Mouse (Mus musculus) neural tube, embryonic 12.5 days (tissue): ENCODE measurements around the gene Mff. TPM values are rescaled to one million over a fixed set of nuclear protein-coding genes. Genes with fewer than 3 reads are reported as not detected.

Experiments used
- ATAC-seq: fragments of 200-750 bp; cut with Nextera tagmentation; 2 replicates; pipeline ENCODE4 v1.8.0; 2017; ENCODE audit warnings: low read depth, mild to moderate bottlenecking, moderate TSS enrichment, moderate library complexity; ENCODE audit not compliant: low FRiP score
- H3K27ac ChIP-seq: fragments of 300-500 bp; sonication (generic); 2 replicates; pipeline ENCODE4 v1.5.1; 2016
- H3K27me3 ChIP-seq: fragments of 300-500 bp; sonication (generic); replicated peaks from 2 replicates; pipeline ENCODE4 v1.6.1; 2016; ENCODE audit warnings: mild to moderate bottlenecking
- H3K36me3 ChIP-seq: fragments of 300-500 bp; sonication (generic); 2 replicates; pipeline ENCODE4 v1.6.1; 2016; ENCODE audit warnings: mild to moderate bottlenecking
- H3K4me1 ChIP-seq: fragments of 300-500 bp; sonication (generic); 2 replicates; pipeline ENCODE4 v1.6.1; 2016
- H3K4me2 ChIP-seq: fragments of 300-500 bp; sonication (generic); replicated peaks from 2 replicates; pipeline ENCODE4 v1.6.1; 2016; ENCODE audit warnings: mild to moderate bottlenecking
- H3K4me3 ChIP-seq: fragments of 300-500 bp; sonication (generic); 2 replicates; pipeline ENCODE4 v1.5.1; 2016
- H3K9ac ChIP-seq: fragments of 300-500 bp; sonication (generic); 2 replicates; pipeline ENCODE4 v1.6.1; 2016; ENCODE audit warnings: mild to moderate bottlenecking
- H3K9me3 ChIP-seq: fragments of 300-500 bp; sonication (generic); 2 replicates; pipeline ENCODE4 v1.6.1; 2016; ENCODE audit warnings: mild to moderate bottlenecking
- whole genome bisulfite sequencing: fragments of 180-500 bp; shearing (Covaris S2); methylation state at CpG from one replicate; pipeline ENCODE4 v1.1.7; 2016; 5-methylcytosine and 5-hydroxymethylcytosine counted together
- polyA plus RNA-seq: library from polyadenylated mRNA; unstranded; fragments of >200 nt; fragmentation: Nextera tagmentation; extraction: Ambion mirVana; gene quantifications from 2 replicates; pipeline ENCODE4 v1.2.1, GENCODE M21; 2016

The Mff gene
- polyA plus RNA-seq, 1 experiment from 2014 or later, result 294 TPM

GRCm38 (mm10) chr1:82775293-82775692 is 50.6 kb downstream of the Mff start:
- Histone ChIP-seq H3K27me3 (no peaks in the 10 kb centered on the region), H3K9ac (no peak overlapping the region), H3K4me1 (no peaks in the 10 kb centered on the region), H3K36me3 (no peaks in the 10 kb centered on the region), H3K4me2 (no peak overlapping the region), H3K9me3 (no peaks in the 10 kb centered on the region), H3K4me3 (no peak overlapping the region), H3K27ac (no peak overlapping the region)
- no peak for ATAC-seq
- WGBS, result 93% methylated on average over 4 of the region's 4 CpGs

GRCm38 (mm10) chr1:82779388-82779966 is 54.8 kb downstream of the Mff start:
- no peaks in the 10 kb centered on the region for H3K36me3 ChIP-seq
- no peak overlapping the region for H3K4me2 ChIP-seq
- ATAC-seq, result no peak
- no peaks in the 10 kb centered on the region for H3K4me1 ChIP-seq
- WGBS, result 86% methylated on average over 6 of the region's 6 CpGs
- H3K4me3 ChIP-seq, result no peak overlapping the region
- H3K27me3 ChIP-seq, result no peaks in the 10 kb centered on the region
- H3K27ac ChIP-seq, result no peak overlapping the region
- no peak overlapping the region for H3K9ac ChIP-seq
- no peaks in the 10 kb centered on the region for H3K9me3 ChIP-seq

DNA sequence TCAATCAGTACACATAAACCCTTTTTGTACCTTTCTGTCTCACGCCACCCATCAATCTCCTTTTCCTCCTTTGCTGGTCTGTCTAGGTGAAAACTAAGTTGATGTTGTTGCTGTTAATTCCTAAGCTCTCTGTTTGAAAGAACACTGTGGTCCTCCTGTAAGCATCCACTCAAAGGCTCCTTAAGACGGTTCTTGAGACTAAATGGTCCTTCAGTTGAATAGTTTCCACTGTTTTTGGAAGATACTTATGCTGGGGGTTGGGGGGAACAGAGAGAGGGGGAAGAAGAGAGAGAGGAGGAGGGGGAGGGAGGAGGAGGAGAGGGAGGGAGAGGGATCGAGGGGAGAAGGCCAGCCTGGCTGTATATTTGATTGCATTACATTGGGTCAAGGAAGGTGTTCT is 58.9 kb downstream of the Mff start:
- no peak overlapping the region for H3K27ac ChIP-seq
- no peak overlapping the region for H3K4me3 ChIP-seq
- no peak overlapping the region for H3K9ac ChIP-seq
- H3K36me3 ChIP-seq, result no peaks in the 10 kb centered on the region
- H3K4me1 ChIP-seq, result no peaks in the 10 kb centered on the region
- WGBS, result 75% methylated on average over 3 of the region's 3 CpGs
- H3K27me3 ChIP-seq, result no peaks in the 10 kb centered on the region
- no peak overlapping the region for H3K4me2 ChIP-seq
- no peaks in the 10 kb centered on the region for H3K9me3 ChIP-seq
- ATAC-seq, result no peak

DNA sequence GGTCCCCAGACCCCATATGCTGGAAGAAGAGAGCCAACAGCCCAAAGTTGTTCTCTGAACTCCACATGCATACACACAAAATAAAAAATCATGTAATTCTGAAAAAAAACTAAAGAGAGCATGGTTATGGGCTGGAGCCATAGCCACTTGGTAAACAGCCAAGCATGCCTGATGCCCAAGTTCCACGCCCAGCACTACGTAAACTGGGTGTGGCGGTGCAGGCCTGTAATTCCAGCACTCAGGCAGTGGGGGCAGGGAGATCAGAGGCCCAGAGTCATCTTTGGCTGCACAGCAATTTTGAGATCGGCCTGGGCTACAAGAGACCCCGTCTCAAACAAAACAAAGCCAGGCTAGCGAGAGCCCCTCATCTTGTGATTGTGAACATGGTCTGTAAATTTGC is 60.9 kb downstream of the Mff start:
- Histone ChIP-seq H3K9ac (no peak overlapping the region), H3K9me3 (no peaks in the 10 kb centered on the region), H3K36me3 (no peaks in the 10 kb centered on the region), H3K4me3 (no peak overlapping the region), H3K4me1 (no peaks in the 10 kb centered on the region), H3K4me2 (no peak overlapping the region), H3K27ac (no peak overlapping the region), H3K27me3 (no peaks in the 10 kb centered on the region)
- 72% methylated on average over 6 of the region's 6 CpGs for WGBS
- ATAC-seq, result no peak

DNA sequence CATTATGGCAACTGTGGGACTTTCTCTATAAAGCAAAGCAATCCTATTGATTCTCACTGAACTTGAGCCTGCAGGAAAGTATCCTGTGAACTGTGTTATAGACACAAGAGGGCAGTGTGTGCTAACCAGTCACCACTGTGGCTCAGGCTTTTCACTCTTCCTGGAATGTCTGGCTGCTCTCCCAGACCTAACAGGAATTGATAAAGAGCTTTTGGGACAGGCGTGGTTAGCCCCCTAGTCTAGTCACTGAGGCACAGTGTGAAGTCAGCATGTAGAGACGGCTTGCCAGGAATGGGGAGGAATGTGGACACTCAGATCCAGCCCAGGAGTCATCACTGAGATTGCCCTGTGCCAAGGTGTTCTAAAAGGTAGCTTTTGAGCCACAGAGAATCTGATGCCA is 62.7 kb downstream of the Mff start:
- no peaks in the 10 kb centered on the region for H3K27me3 ChIP-seq
- H3K4me1 ChIP-seq, result no peaks in the 10 kb centered on the region
- H3K9me3 ChIP-seq, result no peaks in the 10 kb centered on the region
- H3K9ac ChIP-seq, result no peak overlapping the region
- no peak overlapping the region for H3K4me2 ChIP-seq
- H3K36me3 ChIP-seq, result no peaks in the 10 kb centered on the region
- WGBS, result 6% methylated on average over 2 of the region's 2 CpGs
- no peak overlapping the region for H3K4me3 ChIP-seq
- peak; percentile 87 for ATAC-seq
- no peak overlapping the region for H3K27ac ChIP-seq

DNA sequence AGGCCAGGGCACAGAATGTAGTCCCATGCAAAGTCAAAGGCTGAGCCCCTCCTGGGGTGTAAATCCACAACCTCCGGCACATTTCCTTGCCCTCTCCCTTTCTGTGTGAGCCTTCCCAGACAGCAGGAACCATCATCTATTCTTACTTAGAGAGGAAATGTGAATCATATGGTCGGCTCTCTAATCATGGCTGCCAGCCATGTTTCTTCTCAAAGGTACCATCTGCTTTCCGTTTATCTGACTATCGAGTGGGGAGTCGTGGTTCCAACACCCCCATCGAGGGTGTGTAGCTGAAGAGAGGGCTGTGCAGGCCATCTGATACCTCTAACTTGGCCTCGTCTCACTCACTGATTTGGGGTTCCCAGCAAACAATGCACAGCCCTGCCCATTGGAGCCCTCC is 63.4 kb downstream of the Mff start:
- Histone ChIP-seq H3K4me3 (no peak overlapping the region), H3K4me1 (no peaks in the 10 kb centered on the region), H3K36me3 (no peaks in the 10 kb centered on the region), H3K27me3 (no peaks in the 10 kb centered on the region), H3K4me2 (no peak overlapping the region), H3K27ac (no peak overlapping the region), H3K9me3 (no peaks in the 10 kb centered on the region), H3K9ac (no peak overlapping the region)
- no peak for ATAC-seq
- WGBS, result 75% methylated on average over 7 of the region's 7 CpGs

- Histone ChIP-seq H3K27me3 (no peaks in the 10 kb centered on the region), H3K4me3 (no peak overlapping the region), H3K27ac (no peak overlapping the region), H3K36me3 (no peaks in the 10 kb centered on the region), H3K4me1 (0 out of 2 replicates have a peak, but pooled peaks cover 4% of the 10 kb centered on the region), H3K9me3 (no peaks in the 10 kb centered on the region), H3K4me2 (no peak overlapping the region), H3K9ac (no peak overlapping the region)
- no peak for ATAC-seq
- 89% methylated on average over 11 of the region's 11 CpGs for WGBS
Observed at GRCm38 (mm10) chr1:82791105-82791504, 66.4 kb downstream of the Mff start.

GRCm38 (mm10) chr1:82792238-82792637 is 67.5 kb downstream of the Mff start:
- H3K4me3 ChIP-seq, result no peak overlapping the region
- ATAC-seq, result no peak
- 0 out of 2 replicates have a peak, but pooled peaks cover 4% of the 10 kb centered on the region for H3K4me1 ChIP-seq
- no peak overlapping the region for H3K9ac ChIP-seq
- H3K27me3 ChIP-seq, result no peaks in the 10 kb centered on the region
- H3K27ac ChIP-seq, result no peak overlapping the region
- H3K9me3 ChIP-seq, result no peaks in the 10 kb centered on the region
- no peak overlapping the region for H3K4me2 ChIP-seq
- no peaks in the 10 kb centered on the region for H3K36me3 ChIP-seq
- WGBS, result 92% methylated on average over 6 of the region's 6 CpGs

- ATAC-seq, result no peak
- Histone ChIP-seq H3K9me3 (no peaks in the 10 kb centered on the region), H3K4me2 (no peak overlapping the region), H3K4me1 (0 out of 2 replicates have a peak, but pooled peaks cover 4% of the 10 kb centered on the region), H3K27me3 (no peaks in the 10 kb centered on the region), H3K27ac (no peak overlapping the region), H3K4me3 (no peak overlapping the region), H3K36me3 (no peaks in the 10 kb centered on the region), H3K9ac (no peak overlapping the region)
- 87% methylated on average over 3 of the region's 3 CpGs for WGBS
Observed at GRCm38 (mm10) chr1:82793110-82793509, 68.4 kb downstream of the Mff start.

- Histone ChIP-seq H3K27ac (no peak overlapping the region), H3K4me1 (0 out of 2 replicates have a peak, but pooled peaks cover 4% of the 10 kb centered on the region), H3K4me3 (no peak overlapping the region), H3K9ac (no peak overlapping the region), H3K27me3 (no peaks in the 10 kb centered on the region), H3K4me2 (no peak overlapping the region), H3K9me3 (no peaks in the 10 kb centered on the region), H3K36me3 (no peaks in the 10 kb centered on the region)
- WGBS, result 45% methylated on average over 4 of the region's 4 CpGs
- ATAC-seq, result no peak
Observed at GRCm38 (mm10) chr1:82793986-82794385, 69.3 kb downstream of the Mff start.

DNA sequence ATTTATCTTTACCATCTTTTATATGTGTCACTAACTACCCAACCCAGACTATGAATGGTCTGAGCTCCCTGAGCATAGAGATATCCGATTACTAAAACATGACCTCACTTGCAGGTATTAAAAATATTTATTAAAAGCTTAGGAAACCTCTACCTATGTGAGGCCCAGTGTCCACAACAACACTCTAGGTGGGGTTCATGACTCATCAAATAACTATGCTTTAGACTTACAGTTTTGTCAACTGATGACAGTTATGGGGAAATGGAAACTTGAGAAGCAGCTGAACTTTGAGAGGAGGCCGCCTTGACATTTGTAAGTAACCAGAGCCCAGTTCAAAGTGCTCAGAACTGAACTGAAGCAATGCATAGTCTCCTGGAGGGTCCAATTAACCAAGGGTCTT is 70.5 kb downstream of the Mff start:
- H3K27ac ChIP-seq, result no peak overlapping the region
- 87% methylated on average over 2 of the region's 2 CpGs for WGBS
- no peak overlapping the region for H3K4me3 ChIP-seq
- H3K4me1 ChIP-seq, result 0 out of 2 replicates have a peak, but pooled peaks cover 4% of the 10 kb centered on the region
- no peak for ATAC-seq
- no peaks in the 10 kb centered on the region for H3K36me3 ChIP-seq
- no peaks in the 10 kb centered on the region for H3K27me3 ChIP-seq
- no peaks in the 10 kb centered on the region for H3K9me3 ChIP-seq
- H3K9ac ChIP-seq, result no peak overlapping the region
- H3K4me2 ChIP-seq, result no peak overlapping the region

DNA sequence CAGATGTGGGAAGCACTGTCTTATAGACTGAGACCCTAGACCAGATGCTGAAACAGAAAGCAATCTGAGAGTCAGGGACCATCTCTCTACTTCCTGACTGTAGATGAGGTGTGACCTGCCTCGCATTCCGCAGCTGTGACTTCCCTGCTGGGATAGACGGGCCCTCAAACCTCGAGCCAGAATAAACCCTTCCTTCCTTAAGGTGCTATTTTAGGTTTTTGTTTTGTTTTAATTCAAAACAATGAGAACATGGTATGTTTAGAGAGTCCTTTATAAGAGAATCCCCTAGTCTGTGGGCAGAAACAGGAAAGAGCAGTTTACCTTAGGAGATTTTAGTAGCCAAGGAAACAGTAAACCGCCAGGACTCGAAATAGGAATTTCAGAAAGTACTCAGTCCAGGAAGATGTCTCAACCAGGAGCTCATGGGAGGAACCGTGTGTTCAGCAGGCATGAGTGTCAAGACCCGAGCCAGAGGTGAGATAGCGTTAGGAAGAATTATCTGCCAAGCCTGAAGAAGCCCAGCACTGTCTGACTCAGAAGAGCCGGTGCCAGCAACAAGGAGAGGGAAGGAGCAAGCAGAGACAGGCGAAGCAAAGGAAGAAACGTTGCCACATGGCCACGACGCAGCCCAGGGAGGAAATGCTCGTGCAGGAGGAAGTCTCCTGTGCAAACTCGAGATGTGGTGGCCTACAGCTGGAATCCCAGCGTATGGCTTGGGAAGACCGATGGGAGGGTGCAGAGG is 71.2 kb downstream of the Mff start:
- no peak overlapping the region for H3K4me2 ChIP-seq
- no peaks in the 10 kb centered on the region for H3K36me3 ChIP-seq
- H3K4me1 ChIP-seq, result 0 out of 2 replicates have a peak, but pooled peaks cover 4% of the 10 kb centered on the region
- H3K27me3 ChIP-seq, result no peaks in the 10 kb centered on the region
- no peaks in the 10 kb centered on the region for H3K9me3 ChIP-seq
- no peak for ATAC-seq
- 80% methylated on average over 18 of the region's 18 CpGs for WGBS
- no peak overlapping the region for H3K9ac ChIP-seq
- no peak overlapping the region for H3K4me3 ChIP-seq
- no peak overlapping the region for H3K27ac ChIP-seq

DNA sequence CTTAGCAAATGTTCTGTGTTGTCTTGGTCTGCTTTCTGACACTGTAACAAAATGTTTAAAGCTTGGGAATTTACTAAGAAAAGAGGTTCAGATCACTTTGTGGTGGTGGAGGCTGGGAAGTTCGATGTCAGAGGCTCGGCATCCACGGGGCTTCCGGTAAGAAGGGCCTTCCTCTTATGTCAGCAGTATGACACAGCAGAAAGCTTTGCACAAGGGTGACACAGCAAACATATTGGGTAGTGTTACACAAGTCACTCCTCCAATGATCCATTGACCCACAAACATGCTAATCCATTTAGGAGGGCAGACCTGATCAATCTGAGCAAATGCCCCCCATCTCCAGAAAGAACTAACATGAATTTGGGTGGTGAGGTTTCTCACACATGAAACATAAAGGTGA is 72.4 kb downstream of the Mff start:
- ATAC-seq, result no peak
- Histone ChIP-seq H3K27me3 (no peaks in the 10 kb centered on the region), H3K36me3 (no peaks in the 10 kb centered on the region), H3K9me3 (no peaks in the 10 kb centered on the region), H3K4me1 (0 out of 2 replicates have a peak, but pooled peaks cover 4% of the 10 kb centered on the region), H3K4me2 (no peak overlapping the region), H3K4me3 (no peak overlapping the region), H3K9ac (no peak overlapping the region), H3K27ac (no peak overlapping the region)
- WGBS, result 93% methylated on average over 4 of the region's 4 CpGs
